Mouse (Mus musculus): ENCODE measurements around the gene Tnfsf15. TPM values are rescaled to one million over a fixed set of nuclear protein-coding genes. Genes with fewer than 3 reads are reported as not detected.

Tnfsf15 gene
- polyA plus RNA-seq, 1 experiment from 2014 or later: not detected

DNA sequence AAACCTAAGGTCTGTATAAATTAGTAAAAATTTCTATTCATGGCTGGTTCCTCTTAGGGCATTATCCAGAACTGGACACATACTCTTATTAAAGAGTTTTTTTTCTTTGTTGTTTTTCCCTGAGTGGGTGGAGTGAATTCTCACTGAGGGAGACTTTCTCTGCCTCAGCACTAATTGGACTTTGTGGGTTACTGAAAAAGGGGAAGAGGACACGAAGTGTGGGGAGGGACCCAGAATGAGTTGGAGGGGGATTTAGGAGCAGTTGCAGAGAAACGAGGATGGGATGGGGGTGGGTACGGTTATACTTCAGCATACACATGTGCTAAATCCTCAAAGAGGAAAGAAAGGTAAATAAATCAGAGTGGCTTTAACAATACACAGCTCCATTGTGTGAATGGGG lies 45.2 kb downstream of the Tnfsf15 start:
- H3K9me3 ChIP-seq: no peaks in the 10 kb centered on the region
- no peak for DNase-seq (ENCODE audit: low spot score)
- H3K4me3 ChIP-seq: no peak overlapping the region
- WGBS: 68% methylated on average over 3 of the region's 3 CpGs
- no peaks in the 10 kb centered on the region for H3K36me3 ChIP-seq (replicated peaks)
- H3K27ac ChIP-seq (replicated peaks): no peak overlapping the region
- H3K27me3 ChIP-seq (replicated peaks; ENCODE audit: low read depth, poor library complexity, severe bottlenecking): no peaks in the 10 kb centered on the region
- no peaks in the 10 kb centered on the region for H3K4me1 ChIP-seq

GRCm38 (mm10) chr4:63696921-63697320 lies 48.0 kb downstream of the Tnfsf15 start:
- Histone ChIP-seq H3K36me3 (replicated peaks) (no peaks in the 10 kb centered on the region), H3K27me3 (replicated peaks; ENCODE audit: low read depth, poor library complexity, severe bottlenecking) (no peaks in the 10 kb centered on the region), H3K4me1 (no peaks in the 10 kb centered on the region), H3K27ac (replicated peaks) (no peak overlapping the region), H3K9me3 (no peaks in the 10 kb centered on the region), H3K4me3 (no peak overlapping the region)
- 87% methylated on average over 4 of the region's 4 CpGs for WGBS
- no peak for DNase-seq (ENCODE audit: low spot score)

DNA sequence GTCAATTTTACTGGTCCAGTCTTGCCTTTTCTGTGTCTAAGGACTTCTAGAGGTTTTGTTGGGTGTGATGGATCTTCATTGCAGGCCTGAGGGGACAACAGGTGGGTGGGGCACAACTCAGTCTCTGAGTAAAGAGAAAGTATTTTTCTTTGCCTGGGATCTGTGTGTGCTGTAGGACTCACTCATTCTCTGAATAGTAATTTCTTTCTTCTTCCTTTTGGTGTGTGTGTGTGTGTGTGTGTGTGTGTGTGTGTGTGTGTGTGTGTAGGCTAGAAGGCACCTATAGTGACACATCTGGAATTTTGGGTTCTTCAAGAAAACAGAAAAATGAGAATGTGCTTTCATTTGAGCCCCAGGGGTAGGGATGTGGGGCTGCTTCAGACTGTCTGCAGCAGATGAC lies 52.6 kb downstream of the Tnfsf15 start:
- no peak for DNase-seq (ENCODE audit: low spot score)
- Histone ChIP-seq H3K4me3 (no peak overlapping the region), H3K4me1 (no peaks in the 10 kb centered on the region), H3K36me3 (replicated peaks) (no peaks in the 10 kb centered on the region), H3K27ac (replicated peaks) (no peak overlapping the region), H3K9me3 (no peaks in the 10 kb centered on the region), H3K27me3 (replicated peaks; ENCODE audit: low read depth, poor library complexity, severe bottlenecking) (no peaks in the 10 kb centered on the region)

DNA sequence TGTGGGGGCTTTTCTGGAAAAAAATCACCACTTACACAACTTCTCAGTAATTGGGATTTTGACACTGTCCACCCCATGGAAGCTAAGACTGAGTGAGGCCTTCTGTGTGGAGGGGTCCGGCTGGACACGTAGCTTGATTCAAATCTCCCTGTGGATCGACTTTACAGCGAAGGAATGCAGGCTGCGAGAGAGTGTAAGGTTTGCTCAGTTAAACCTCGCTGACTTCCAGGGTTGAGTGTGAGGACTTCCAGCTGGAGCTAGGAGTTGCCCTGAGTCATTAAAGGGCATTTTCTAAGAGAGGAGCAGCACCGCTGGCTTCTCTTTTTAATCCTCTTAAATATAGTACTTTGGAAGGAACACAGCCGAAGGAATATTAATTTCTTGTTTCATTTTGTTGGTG lies 57.5 kb downstream of the Tnfsf15 start:
- no peaks in the 10 kb centered on the region for H3K36me3 ChIP-seq (replicated peaks)

GRCm38 (mm10) chr4:63686157-63686556 lies 58.8 kb downstream of the Tnfsf15 start:
- Histone ChIP-seq H3K4me3 (no peak overlapping the region), H3K9me3 (no peaks in the 10 kb centered on the region), H3K4me1 (no peaks in the 10 kb centered on the region), H3K36me3 (replicated peaks) (no peaks in the 10 kb centered on the region), H3K27ac (replicated peaks) (no peak overlapping the region), H3K27me3 (replicated peaks; ENCODE audit: low read depth, poor library complexity, severe bottlenecking) (no peaks in the 10 kb centered on the region)
- peak; percentile 20 for DNase-seq (ENCODE audit: low spot score)

More for the DNA sequence above, 57.5 kb downstream of the Tnfsf15 start:
- Histone ChIP-seq H3K9me3 (no peaks in the 10 kb centered on the region), H3K4me3 (no peak overlapping the region), H3K27ac (replicated peaks) (no peak overlapping the region), H3K4me1 (no peaks in the 10 kb centered on the region), H3K27me3 (replicated peaks; ENCODE audit: low read depth, poor library complexity, severe bottlenecking) (no peaks in the 10 kb centered on the region)
- no peak for DNase-seq (ENCODE audit: low spot score)
- 73% methylated on average over 8 of the region's 8 CpGs for WGBS

GRCm38 (mm10) chr4:63685253-63685525 lies 59.7 kb downstream of the Tnfsf15 start:
- H3K36me3 ChIP-seq (replicated peaks): no peaks in the 10 kb centered on the region
- H3K4me3 ChIP-seq: no peak overlapping the region
- WGBS: 79% methylated on average over 4 of the region's 4 CpGs
- no peak for DNase-seq (ENCODE audit: low spot score)
- H3K9me3 ChIP-seq: no peaks in the 10 kb centered on the region
- no peaks in the 10 kb centered on the region for H3K4me1 ChIP-seq
- H3K27me3 ChIP-seq (replicated peaks; ENCODE audit: low read depth, poor library complexity, severe bottlenecking): no peaks in the 10 kb centered on the region
- no peak overlapping the region for H3K27ac ChIP-seq (replicated peaks)

GRCm38 (mm10) chr4:63684412-63685252 lies 60.3 kb downstream of the Tnfsf15 start:
- WGBS: 87% methylated on average over 10 of the region's 10 CpGs
- DNase-seq (ENCODE audit: low spot score): no peak

DNA sequence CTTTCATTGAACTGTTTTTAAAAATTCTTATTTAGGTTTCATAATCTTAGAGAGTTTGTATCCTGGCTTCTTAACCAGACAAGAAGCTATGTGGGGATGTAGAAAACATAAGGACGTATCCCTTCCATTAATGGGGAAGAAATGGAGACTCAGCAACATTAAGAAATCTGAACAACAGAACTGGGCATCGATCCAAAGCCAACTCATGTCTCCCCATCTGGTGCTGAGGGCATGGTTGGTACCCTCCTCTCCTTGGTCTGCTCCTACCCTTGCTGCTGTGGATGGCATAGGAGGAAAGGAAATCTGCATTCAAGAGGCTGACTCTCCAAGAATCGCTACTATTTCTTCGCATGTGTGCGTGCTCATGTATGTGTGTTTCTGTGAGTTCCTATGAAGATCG lies 61.2 kb downstream of the Tnfsf15 start:
- Histone ChIP-seq H3K27me3 (replicated peaks; ENCODE audit: low read depth, poor library complexity, severe bottlenecking) (no peaks in the 10 kb centered on the region), H3K4me1 (no peaks in the 10 kb centered on the region), H3K36me3 (replicated peaks) (no peaks in the 10 kb centered on the region), H3K4me3 (no peak overlapping the region), H3K9me3 (no peaks in the 10 kb centered on the region), H3K27ac (replicated peaks) (no peak overlapping the region)
- 89% methylated on average over 6 of the region's 6 CpGs for WGBS
- no peak for DNase-seq (ENCODE audit: low spot score)

More at GRCm38 (mm10) chr4:63684412-63685252, 60.3 kb downstream of the Tnfsf15 start:
- Histone ChIP-seq H3K27me3 (replicated peaks; ENCODE audit: low read depth, poor library complexity, severe bottlenecking) (no peaks in the 10 kb centered on the region), H3K36me3 (replicated peaks) (no peaks in the 10 kb centered on the region), H3K4me3 (no peak overlapping the region), H3K4me1 (no peaks in the 10 kb centered on the region), H3K27ac (replicated peaks) (no peak overlapping the region), H3K9me3 (no peaks in the 10 kb centered on the region)

- 86% methylated on average over 11 of the region's 11 CpGs for WGBS
- H3K27me3 ChIP-seq (replicated peaks; ENCODE audit: low read depth, poor library complexity, severe bottlenecking): no peaks in the 10 kb centered on the region
- H3K27ac ChIP-seq (replicated peaks): no peak overlapping the region
- no peak for DNase-seq (ENCODE audit: low spot score)
- H3K4me3 ChIP-seq: no peak overlapping the region
- H3K9me3 ChIP-seq: no peaks in the 10 kb centered on the region
- H3K4me1 ChIP-seq: no peaks in the 10 kb centered on the region
- H3K36me3 ChIP-seq (replicated peaks): no peaks in the 10 kb centered on the region
Observed at GRCm38 (mm10) chr4:63683056-63683455, 61.9 kb downstream of the Tnfsf15 start.

GRCm38 (mm10) chr4:63682441-63682840 lies 62.5 kb downstream of the Tnfsf15 start:
- H3K4me3 ChIP-seq: no peak overlapping the region
- DNase-seq (ENCODE audit: low spot score): no peak
- H3K27ac ChIP-seq (replicated peaks): no peak overlapping the region
- H3K27me3 ChIP-seq (replicated peaks; ENCODE audit: low read depth, poor library complexity, severe bottlenecking): no peaks in the 10 kb centered on the region
- no peaks in the 10 kb centered on the region for H3K4me1 ChIP-seq
- 83% methylated on average over 2 of the region's 2 CpGs for WGBS
- no peaks in the 10 kb centered on the region for H3K36me3 ChIP-seq (replicated peaks)
- H3K9me3 ChIP-seq: no peaks in the 10 kb centered on the region

DNA sequence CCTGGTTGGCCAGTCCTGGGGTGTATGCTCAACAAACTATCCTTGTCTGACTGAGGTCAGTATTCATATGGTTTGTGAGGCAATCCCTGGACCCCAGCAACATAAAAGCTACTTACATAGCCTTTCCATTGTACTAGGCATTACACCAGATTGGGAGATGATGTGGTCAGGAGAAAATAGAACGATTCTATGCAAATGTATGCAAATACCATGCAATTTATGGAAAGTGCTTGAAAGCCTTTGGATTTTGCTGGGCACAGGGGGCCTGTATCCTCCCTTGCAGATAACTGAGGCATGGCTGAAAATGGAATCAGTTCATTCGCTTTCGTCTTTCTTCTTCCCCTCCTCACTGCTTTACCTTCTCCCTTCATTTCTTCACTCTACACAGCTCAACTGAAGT lies 63.4 kb downstream of the Tnfsf15 start:
- DNase-seq (ENCODE audit: low spot score): no peak
- 88% methylated on average over 3 of the region's 3 CpGs for WGBS
- Histone ChIP-seq H3K36me3 (replicated peaks) (no peaks in the 10 kb centered on the region), H3K27ac (replicated peaks) (no peak overlapping the region), H3K4me3 (no peak overlapping the region), H3K4me1 (no peaks in the 10 kb centered on the region), H3K27me3 (replicated peaks; ENCODE audit: low read depth, poor library complexity, severe bottlenecking) (no peaks in the 10 kb centered on the region), H3K9me3 (no peaks in the 10 kb centered on the region)
